Mouse (Mus musculus) midbrain, embryonic 16.5 days (tissue): ENCODE results near the gene Insig2. TPM values are rescaled to one million over a fixed set of nuclear protein-coding genes. Genes with fewer than 3 reads are reported as not detected.

ENCODE experiments used
- ATAC-seq: fragments of 200-750 bp; cut with Nextera tagmentation; 2 replicates; pipeline ENCODE4 v1.8.0; 2017; ENCODE audit warnings: moderate TSS enrichment
- H3K27ac ChIP-seq: fragments of 300-500 bp; sonication (generic); 2 replicates; pipeline ENCODE4 v1.5.1; 2014; ENCODE audit warnings: mild to moderate bottlenecking, low read length, mixed read lengths
- H3K27me3 ChIP-seq: fragments of 300-500 bp; sonication (generic); 2 replicates; pipeline ENCODE4 v1.6.1; 2014; ENCODE audit warnings: low read depth, low read length, mixed read lengths; ENCODE audit not compliant: control insufficient read depth, insufficient read depth
- H3K36me3 ChIP-seq: fragments of 300-500 bp; sonication (generic); 2 replicates; pipeline ENCODE4 v1.6.1; 2014; ENCODE audit warnings: mild to moderate bottlenecking, low read length, moderate library complexity, mixed read lengths; ENCODE audit not compliant: control insufficient read depth, insufficient read depth
- H3K4me1 ChIP-seq: fragments of 300-500 bp; sonication (generic); 2 replicates; pipeline ENCODE4 v1.6.1; 2014; ENCODE audit warnings: mild to moderate bottlenecking, low read length, mixed read lengths; ENCODE audit not compliant: control insufficient read depth, insufficient read depth
- H3K4me2 ChIP-seq: fragments of 300-500 bp; sonication (generic); 2 replicates; pipeline ENCODE4 v1.6.1; 2014; ENCODE audit warnings: mild to moderate bottlenecking, low read length, mixed read lengths
- H3K4me3 ChIP-seq: fragments of 300-500 bp; sonication (generic); 2 replicates; pipeline ENCODE4 v1.5.1; 2014; ENCODE audit warnings: low read depth, mild to moderate bottlenecking, low read length, moderate library complexity, mixed read lengths
- H3K9ac ChIP-seq: fragments of 300-500 bp; sonication (generic); 2 replicates; pipeline ENCODE4 v1.6.1; 2014; ENCODE audit warnings: low read depth, low read length, mixed read lengths
- H3K9me3 ChIP-seq: fragments of 300-500 bp; sonication (generic); replicated peaks from 2 replicates; pipeline ENCODE4 v1.6.1; 2014; ENCODE audit warnings: mild to moderate bottlenecking, low read length, mixed read lengths; ENCODE audit not compliant: control insufficient read depth, poor library complexity, severe bottlenecking
- WGBS: fragments of 180-500 bp; shearing (Covaris S2); extraction: QIAGEN DNeasy Blood & Tissue Kit; methylation state at CpG from one replicate; pipeline ENCODE4 v1.1.7; 2014; 5-methylcytosine and 5-hydroxymethylcytosine counted together
- polyA plus RNA-seq: library from polyadenylated mRNA; unstranded; fragments of >200 nt; fragmentation: Nextera tagmentation; extraction: Ambion mirVana; gene quantifications from 2 replicates; pipeline ENCODE4 v1.2.1, GENCODE M21; 2015

Gene Insig2
- polyA plus RNA-seq, 1 experiment from 2014 or later: 44.5 TPM

- H3K9me3 ChIP-seq: no peaks in the 10 kb centered on the region
- H3K4me2 ChIP-seq: no peak overlapping the region
- H3K36me3 ChIP-seq: peaks cover 13% of the 10 kb centered on the region; the same call in 1 of the 2 replicates
- H3K27me3 ChIP-seq: no peaks in the 10 kb centered on the region
- no peak for ATAC-seq
- H3K4me3 ChIP-seq: no peak overlapping the region
- WGBS: 95% methylated on average over 4 of the region's 4 CpGs
- H3K4me1 ChIP-seq: peaks cover 12% of the 10 kb centered on the region
- H3K9ac ChIP-seq: no peak overlapping the region
- no peak overlapping the region for H3K27ac ChIP-seq
Observed at GRCm38 (mm10) chr1:121312326-121312725, 20.1 kb downstream of the Insig2 start.

GRCm38 (mm10) chr1:121296717-121297255 lies 35.6 kb downstream of the Insig2 start:
- Histone ChIP-seq H3K4me3 (no peak overlapping the region), H3K9ac (no peak overlapping the region), H3K27me3 (no peaks in the 10 kb centered on the region), H3K36me3 (no peaks in the 10 kb centered on the region), H3K4me2 (no peak overlapping the region), H3K27ac (no peak overlapping the region), H3K4me1 (no peaks in the 10 kb centered on the region), H3K9me3 (no peaks in the 10 kb centered on the region)
- 72% methylated on average over 5 of the region's 5 CpGs for WGBS
- peak; percentile 51; the same call in 1 of the 2 replicates for ATAC-seq

- H3K27ac ChIP-seq: no peak overlapping the region
- 58% methylated on average over 3 of the region's 3 CpGs for WGBS
- no peak overlapping the region for H3K4me3 ChIP-seq
Observed at GRCm38 (mm10) chr1:121293571-121293970, 38.8 kb downstream of the Insig2 start.

GRCm38 (mm10) chr1:121290841-121291240 lies 41.5 kb downstream of the Insig2 start:
- Histone ChIP-seq H3K4me3 (no peak overlapping the region), H3K9ac (no peak overlapping the region), H3K27ac (no peak overlapping the region), H3K27me3 (no peaks in the 10 kb centered on the region), H3K9me3 (no peaks in the 10 kb centered on the region), H3K4me1 (peaks cover 2% of the 10 kb centered on the region; the same call in 1 of the 2 replicates), H3K4me2 (no peak overlapping the region), H3K36me3 (no peaks in the 10 kb centered on the region)
- no peak for ATAC-seq
- 66% methylated on average over 10 of the region's 10 CpGs for WGBS

More at GRCm38 (mm10) chr1:121293571-121293970, 38.8 kb downstream of the Insig2 start:
- Histone ChIP-seq H3K9me3 (no peaks in the 10 kb centered on the region), H3K4me1 (peaks cover 2% of the 10 kb centered on the region; the same call in 1 of the 2 replicates), H3K4me2 (no peak overlapping the region), H3K36me3 (no peaks in the 10 kb centered on the region), H3K27me3 (no peaks in the 10 kb centered on the region), H3K9ac (no peak overlapping the region)
- no peak for ATAC-seq

- Histone ChIP-seq H3K9ac (no peak overlapping the region), H3K27me3 (no peaks in the 10 kb centered on the region), H3K4me2 (no peak overlapping the region), H3K4me1 (peaks cover 2% of the 10 kb centered on the region; the same call in 1 of the 2 replicates), H3K27ac (no peak overlapping the region), H3K4me3 (no peak overlapping the region), H3K9me3 (no peaks in the 10 kb centered on the region), H3K36me3 (no peaks in the 10 kb centered on the region)
- no peak for ATAC-seq
- WGBS: 65% methylated on average over 5 of the region's 5 CpGs
Observed at GRCm38 (mm10) chr1:121290340-121290739, 42.0 kb downstream of the Insig2 start.

GRCm38 (mm10) chr1:121284197-121284596 lies 48.2 kb downstream of the Insig2 start:
- 95% methylated on average over 2 of the region's 2 CpGs for WGBS
- no peaks in the 10 kb centered on the region for H3K27me3 ChIP-seq
- H3K4me1 ChIP-seq: no peaks in the 10 kb centered on the region
- H3K9me3 ChIP-seq: no peaks in the 10 kb centered on the region
- no peak overlapping the region for H3K9ac ChIP-seq
- H3K4me3 ChIP-seq: no peak overlapping the region
- no peaks in the 10 kb centered on the region for H3K36me3 ChIP-seq
- ATAC-seq: no peak
- H3K4me2 ChIP-seq: no peak overlapping the region
- no peak overlapping the region for H3K27ac ChIP-seq

GRCm38 (mm10) chr1:121280501-121280900 lies 51.9 kb downstream of the Insig2 start:
- no peak for ATAC-seq
- no peaks in the 10 kb centered on the region for H3K9me3 ChIP-seq
- H3K27me3 ChIP-seq: no peaks in the 10 kb centered on the region
- no peak overlapping the region for H3K4me3 ChIP-seq
- no peak overlapping the region for H3K4me2 ChIP-seq
- no peaks in the 10 kb centered on the region for H3K36me3 ChIP-seq
- H3K9ac ChIP-seq: no peak overlapping the region
- whole genome bisulfite sequencing: 89% methylated on average over 1 of the region's 1 CpGs
- no peak overlapping the region for H3K27ac ChIP-seq
- no peaks in the 10 kb centered on the region for H3K4me1 ChIP-seq

GRCm38 (mm10) chr1:121278370-121278769 lies 54.0 kb downstream of the Insig2 start:
- Histone ChIP-seq H3K36me3 (no peaks in the 10 kb centered on the region), H3K9ac (no peak overlapping the region), H3K4me3 (no peak overlapping the region), H3K4me1 (no peaks in the 10 kb centered on the region), H3K27me3 (no peaks in the 10 kb centered on the region), H3K27ac (no peak overlapping the region), H3K9me3 (no peaks in the 10 kb centered on the region), H3K4me2 (no peak overlapping the region)
- ATAC-seq: peak; percentile 68
- WGBS: 70% methylated on average over 3 of the region's 3 CpGs

- WGBS: 95% methylated on average over 4 of the region's 4 CpGs
- Histone ChIP-seq H3K9ac (no peak overlapping the region), H3K27ac (no peak overlapping the region), H3K9me3 (no peaks in the 10 kb centered on the region), H3K4me2 (no peak overlapping the region), H3K4me3 (no peak overlapping the region), H3K4me1 (no peaks in the 10 kb centered on the region), H3K36me3 (no peaks in the 10 kb centered on the region), H3K27me3 (no peaks in the 10 kb centered on the region)
- ATAC-seq: no peak
Observed at GRCm38 (mm10) chr1:121277466-121277865, 54.9 kb downstream of the Insig2 start.
